Mouse (Mus musculus) liver, postnatal 0 days (tissue): Measurements from ENCODE around the gene Ctdsp1.

Experiments used
- CTCF ChIP-seq: sonication (generic); IDR thresholded peaks from 2 replicates; pipeline ENCODE4 v1.5.1; 2016; ENCODE audit warnings: antibody characterized with exemption, low read depth
- EP300 ChIP-seq: IDR thresholded peaks from 2 replicates; pipeline ENCODE4 v1.6.1; 2016; ENCODE audit warnings: antibody characterized with exemption, low read depth, mild to moderate bottlenecking

GRCm38 (mm10) chr1:74444538-74444937, 53.2 kb downstream of the Ctdsp1 start:
- no peak for TF ChIP-seq EP300
- TF ChIP-seq CTCF: no peak
